Mouse (Mus musculus) liver, adult 2 months (tissue): Measurements from ENCODE around the gene Syt6.

Experiments
- CTCF ChIP-seq: fragments of 200-500 bp; IDR thresholded peaks from 2 replicates; pipeline ENCODE4 v1.5.1; 2011; ENCODE audit warnings: low read depth, low read length, control low read depth
- POLR2A ChIP-seq: fragments of 200-500 bp; IDR thresholded peaks from 2 replicates; pipeline ENCODE4 v1.6.1; 2011; ENCODE audit warnings: low read length, control low read depth; ENCODE audit not compliant: insufficient read depth; ENCODE audit errors: extremely low read depth

GRCm38 (mm10) chr3:103633124-103633523 is 58.1 kb downstream of the Syt6 start:
- TF ChIP-seq POLR2A (no peak), CTCF (no peak)
